Mouse (Mus musculus) embryonic fibroblast, embryonic 13.5 days (primary cell): ENCODE measurements around the gene Camta1.

Experiments used
- CTCF ChIP-seq: IDR thresholded peaks from 2 replicates; pipeline ENCODE4 v1.5.1; 2011; ENCODE audit warnings: mild to moderate bottlenecking, control low read depth, low read length, moderate library complexity, borderline replicate concordance; ENCODE audit not compliant: insufficient read depth
- POLR2A ChIP-seq: IDR thresholded peaks from 2 replicates; pipeline ENCODE4 v1.6.1; 2011; ENCODE audit warnings: low read depth, mild to moderate bottlenecking, control low read depth, low read length, moderate library complexity

DNA sequence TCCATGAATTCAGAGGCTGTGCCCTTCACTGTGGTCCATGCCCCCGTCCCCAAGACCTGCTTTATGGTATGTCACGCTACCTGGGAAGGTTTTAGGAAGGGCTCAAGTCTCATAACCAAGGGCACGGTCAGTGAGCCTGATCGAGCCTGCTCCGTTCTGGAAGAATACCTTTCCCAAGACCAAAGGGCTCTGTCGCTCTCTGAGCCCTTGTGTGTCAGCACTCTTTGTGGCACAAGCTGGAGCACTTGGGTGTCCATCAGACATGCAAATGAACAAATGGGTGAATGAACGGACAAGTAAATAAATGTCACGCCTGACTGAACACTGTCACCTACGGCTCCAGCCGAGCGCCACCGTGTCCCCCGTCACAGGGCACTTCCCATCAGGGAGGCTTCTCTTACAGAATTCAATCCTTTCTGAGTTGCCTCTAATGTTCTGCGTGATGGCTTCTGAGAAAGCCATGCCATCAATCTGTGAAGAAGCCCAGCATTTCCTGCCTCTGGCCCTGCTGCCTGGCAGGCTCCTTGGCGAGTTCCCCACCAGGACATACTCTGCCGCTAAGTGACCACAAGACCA lies 386.7 kb downstream of the Camta1 start:
- no peak for TF ChIP-seq CTCF
- no peak for TF ChIP-seq POLR2A
